Mouse (Mus musculus): Measurements from ENCODE around the gene Dazap2. TPM values are rescaled to one million over a fixed set of nuclear protein-coding genes. Genes with fewer than 3 reads are reported as not detected.

Dazap2 gene
- total and polyA plus RNA-seq, 3 experiments, result 56.0 to 213 (median 159) TPM

- Histone ChIP-seq H3K4me1 (ENCODE audit: control insufficient read depth in 1 of 2, insufficient read depth in 2 of 2) (peaks cover 18 to 83% of the 10 kb centered on the region in 2 experiments), H3K4me2 (ENCODE audit: insufficient read depth, low read depth, poor library complexity, severe bottlenecking) (peak overlapping the region; percentile 64), H3K27me3 (replicated peaks) (no peaks in the 10 kb centered on the region), H3K9me3 (replicated peaks; ENCODE audit: low read length) (no peaks in the 10 kb centered on the region), H3K4me3 (replicated peaks in 1 of 3; ENCODE audit: low read depth in 2 of 3, low read length in 2 of 3, poor library complexity in 1 of 3) (peak overlapping the region in 1 of 3 experiments; percentile 5), H3K36me3 (replicated peaks in 1 of 2; ENCODE audit: control insufficient read depth in 1 of 2, insufficient read depth in 1 of 2, low read length in 1 of 2) (peaks cover 17 to 45% of the 10 kb centered on the region in 2 experiments), H3K27ac (ENCODE audit: insufficient read depth, low read depth) (peak overlapping the region; percentile 74), H3K9ac (ENCODE audit: insufficient read depth, low read depth) (no peak overlapping the region), H3K79me2 (replicated peaks; ENCODE audit: control insufficient read depth, extremely low read depth, insufficient read depth, poor library complexity, severe bottlenecking) (peaks cover 49% of the 10 kb centered on the region)
- in situ Hi-C loops (cut with MboI; ENCODE audit: low pct_ligation_motif_present, low pct_unique_long_range_greater_than_20kb, low sequenced_read_pairs), result no loop called here
- peak; percentile 97 for DNase-seq (ENCODE audit: extremely low read depth)
- dilution Hi-C loops (cut with MboI; ENCODE audit: extremely low pct_ligation_motif_present, extremely low pct_unique_long_range_greater_than_20kb, low sequenced_read_pairs), result no loop called here
- TF ChIP-seq ZMIZ1 (IDR thresholded peaks at IDR 0.05; ENCODE audit: low read depth, low read length) (peak; percentile 12; the same call in 1 of the 2 replicates), ETS1 (conservative IDR thresholded peaks at IDR 0.05; ENCODE audit: low read depth, low read length) (peak; percentile 60; the same call in 1 of the 2 replicates), ZKSCAN1 (IDR thresholded peaks at IDR 0.05; ENCODE audit: borderline replicate concordance, low read depth, low read length) (no peak), ZC3H11A (IDR thresholded peaks at IDR 0.05; ENCODE audit: low read depth, low read length) (no peak), CHD2 (IDR thresholded peaks at IDR 0.05; ENCODE audit: low read length) (peak; percentile 96), CHD1 (IDR thresholded peaks at IDR 0.05; ENCODE audit: low read depth, low read length) (no peak), USF2 (conservative IDR thresholded peaks at IDR 0.05; ENCODE audit: low read depth, low read length) (no peak), POLR2AphosphoS2 (IDR thresholded peaks at IDR 0.05; ENCODE audit: low read depth, low read length) (peak; percentile 60), PAX5 (IDR thresholded peaks at IDR 0.05; ENCODE audit: low read length) (no peak), GABPA (IDR thresholded peaks at IDR 0.05; ENCODE audit: insufficient replicate concordance, low read depth, low read length) (no peak), JUND (conservative IDR thresholded peaks at IDR 0.05; ENCODE audit: low read depth, low read length) (no peak), POLR2A (IDR thresholded peaks at IDR 0.05; ENCODE audit: low read depth, low read length) (peak; percentile 52), RAD21 (IDR thresholded peaks at IDR 0.05; ENCODE audit: low read depth, low read length) (no peak), USF1 (IDR thresholded peaks at IDR 0.05; ENCODE audit: low read depth, low read length) (no peak), MAZ (IDR thresholded peaks at IDR 0.05; ENCODE audit: low read depth, low read length) (peak; percentile 91), EP300 (IDR thresholded peaks at IDR 0.05; ENCODE audit: low read length) (peak; percentile 73), E2F4 (IDR thresholded peaks at IDR 0.05; ENCODE audit: insufficient replicate concordance, low read depth, low read length) (no peak), RCOR1 (conservative IDR thresholded peaks at IDR 0.05; ENCODE audit: low read depth, low read length) (peak; percentile 79), TCF12 (IDR thresholded peaks at IDR 0.05; ENCODE audit: low read depth, low read length) (peak; percentile 88), SIN3A (IDR thresholded peaks at IDR 0.05; ENCODE audit: low read length) (peak; percentile 82), HCFC1 (IDR thresholded peaks at IDR 0.05; ENCODE audit: low read depth, low read length) (peak; percentile 52), UBTF (IDR thresholded peaks at IDR 0.05; ENCODE audit: low read depth, low read length) (no peak), MXI1 (IDR thresholded peaks at IDR 0.05; ENCODE audit: low read depth, low read length) (peak; percentile 75), CTCF (conservative IDR thresholded peaks at IDR 0.05 in 1 of 2, IDR thresholded peaks at IDR 0.05 in 1 of 2; ENCODE audit: low read depth in 2 of 2, low read length in 2 of 2) (no peak), TBP (conservative IDR thresholded peaks at IDR 0.05; ENCODE audit: low read depth, low read length) (peak; percentile 97), MEF2A (IDR thresholded peaks at IDR 0.05; ENCODE audit: borderline replicate concordance, low read depth, low read length) (peak; percentile 78), BHLHE40 (IDR thresholded peaks at IDR 0.05; ENCODE audit: low read depth, low read length) (peak; percentile 67), MYC (IDR thresholded peaks at IDR 0.05; ENCODE audit: low read depth, low read length) (peak; percentile 81), ELF1 (IDR thresholded peaks at IDR 0.05; ENCODE audit: low read depth, low read length) (peak; percentile 62), NRF1 (IDR thresholded peaks at IDR 0.05; ENCODE audit: low read depth, low read length) (peak; percentile 25; the same call in 1 of the 2 replicates), IRF4 (IDR thresholded peaks at IDR 0.05; ENCODE audit: low read depth, low read length) (peak; percentile 90), MAFK (IDR thresholded peaks at IDR 0.05; ENCODE audit: insufficient replicate concordance, low read length) (0 out of 2 replicates have a peak, but pooled peaks have one; percentile 2), KAT2A (IDR thresholded peaks at IDR 0.05; ENCODE audit: insufficient replicate concordance, low read length) (0 out of 2 replicates have a peak, but pooled peaks have one; percentile 37), NELFE (IDR thresholded peaks at IDR 0.05; ENCODE audit: low read depth, low read length) (no peak), SMC3 (IDR thresholded peaks at IDR 0.05; ENCODE audit: low read depth, low read length) (peak; percentile 20), ZNF384 (IDR thresholded peaks at IDR 0.05; ENCODE audit: low read depth, low read length) (no peak), MAX (IDR thresholded peaks at IDR 0.05; ENCODE audit: low read length) (peak; percentile 60), JUN (IDR thresholded peaks at IDR 0.05; ENCODE audit: insufficient read depth, low read depth, low read length) (no peak)
Observed at GRCm38 (mm10) chr15:100664813-100665274, 49.7 kb downstream of the Dazap2 start.
